Mouse (Mus musculus) adrenal gland, adult (tissue): ENCODE measurements around the gene Tut1.

ENCODE experiments used
- DNase-seq, 2 experiments: peaks; one replicate each; pipeline ENCODE4 v3.0.0; 2022 to 2023; ENCODE audit warnings: low spot score in 1 of 2; ENCODE audit not compliant: inconsistent age in 2 of 2

The Tut1 gene

GRCm38 (mm10) chr19:8982303-8983149 lies 28.9 kb downstream of the Tut1 start:
- peak in 1 of 2 experiments; percentile 30 for DNase-seq

GRCm38 (mm10) chr19:8983150-8983650 lies 29.6 kb downstream of the Tut1 start:
- peak; percentile 75 to 89 for DNase-seq

- peak; percentile 60 to 80 for DNase-seq
Observed at GRCm38 (mm10) chr19:8984255-8984868, 30.7 kb downstream of the Tut1 start.

- peak in 1 of 2 experiments; percentile 52 for DNase-seq
Observed at GRCm38 (mm10) chr19:8985891-8986290, 32.2 kb downstream of the Tut1 start.

- DNase-seq = peak in 1 of 2 experiments; percentile 50
Observed at GRCm38 (mm10) chr19:8987816-8988215, 34.2 kb downstream of the Tut1 start.

GRCm38 (mm10) chr19:8988346-8989065 lies 34.9 kb downstream of the Tut1 start:
- DNase-seq = no peak

- peak; percentile 88 to 96 for DNase-seq
Observed at GRCm38 (mm10) chr19:8989066-8989566, 35.5 kb downstream of the Tut1 start, which contains the start of gene Ahnak. Gene Ahnak (plus strand): TSS chr19:8989284.

GRCm38 (mm10) chr19:8989567-8990431 lies 36.2 kb downstream of the Tut1 start:
- peak; percentile 90 to 94 for DNase-seq

GRCm38 (mm10) chr19:8990432-8991102 lies 36.9 kb downstream of the Tut1 start:
- no peak for DNase-seq

GRCm38 (mm10) chr19:8991245-8991870 lies 37.7 kb downstream of the Tut1 start:
- DNase-seq = peak in 1 of 2 experiments; percentile 67

GRCm38 (mm10) chr19:8991871-8992735 lies 38.5 kb downstream of the Tut1 start:
- peak; percentile 42 to 77 for DNase-seq

GRCm38 (mm10) chr19:8992769-8993624 lies 39.4 kb downstream of the Tut1 start:
- peak; percentile 86 to 95 for DNase-seq

- no peak for DNase-seq
Observed at GRCm38 (mm10) chr19:8993625-8993912, 39.9 kb downstream of the Tut1 start.

- no peak for DNase-seq
Observed at GRCm38 (mm10) chr19:8994813-8995607, 41.4 kb downstream of the Tut1 start.

- DNase-seq = no peak
Observed at GRCm38 (mm10) chr19:8996601-8997000, 43.0 kb downstream of the Tut1 start.

- DNase-seq = peak; percentile 89 to 94
Observed at GRCm38 (mm10) chr19:8997546-8997945, 43.9 kb downstream of the Tut1 start.

- DNase-seq = no peak
Observed at GRCm38 (mm10) chr19:8998546-8998945, 44.9 kb downstream of the Tut1 start.
